Mouse (Mus musculus): Measurements from ENCODE around the gene Dock9. TPM values are rescaled to one million over a fixed set of nuclear protein-coding genes. Genes with fewer than 3 reads are reported as not detected.

Dock9 gene
- total and polyA plus RNA-seq, 3 experiments, result 19.8 to 25.7 (median 24.0) TPM

DNA sequence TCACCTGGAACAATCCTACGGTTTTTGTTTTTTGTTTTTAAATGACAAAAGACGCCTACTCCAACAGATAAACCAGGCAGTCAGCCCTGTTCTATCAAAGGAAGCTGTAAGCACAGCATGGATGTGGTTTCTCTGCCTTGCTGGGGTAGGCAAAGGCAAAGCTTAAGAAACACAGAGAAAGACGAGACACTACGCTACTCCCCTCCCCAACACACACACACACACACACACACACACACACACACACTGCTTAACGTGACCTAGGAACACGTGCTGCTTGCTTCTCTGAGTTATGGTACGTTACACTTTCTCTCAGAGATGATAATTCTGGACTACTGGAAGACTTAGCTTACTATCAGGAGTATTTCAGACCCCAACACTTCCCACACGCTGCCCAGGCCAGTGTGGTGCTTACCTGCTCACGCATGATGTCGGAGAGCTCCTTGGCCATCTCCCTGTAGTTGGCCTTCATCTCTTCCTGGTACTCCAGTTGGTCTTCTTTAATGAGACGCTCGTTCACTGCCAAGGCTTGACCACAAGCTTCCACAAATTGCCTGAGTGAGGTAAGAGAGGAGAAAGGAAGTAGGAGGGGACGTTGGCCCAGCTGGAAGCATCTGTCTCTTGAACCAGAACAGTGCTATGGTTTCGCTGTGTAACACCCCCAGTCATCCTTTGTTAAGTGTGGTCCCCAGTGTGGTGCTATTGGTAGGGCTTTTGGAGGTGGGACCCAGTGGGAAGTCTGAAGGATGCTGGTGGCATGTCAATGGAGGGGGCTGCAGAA lies 251.9 kb downstream of the Dock9 start:
- Histone ChIP-seq H3K36me3 (ENCODE audit: control insufficient read depth, insufficient read depth, low read length) (no peaks in the 10 kb centered on the region), H3K27me3 (ENCODE audit: control insufficient read depth, insufficient read depth, low read length) (no peaks in the 10 kb centered on the region), H3K4me1 (ENCODE audit: control insufficient read depth, insufficient read depth, low read length) (no peaks in the 10 kb centered on the region), H3K27ac (no peak overlapping the region), H3K79me2 (replicated peaks; ENCODE audit: control insufficient read depth, insufficient read depth, low read length) (no peaks in the 10 kb centered on the region), H3K4me3 (no peak overlapping the region), H3K9ac (ENCODE audit: low read depth, low read length) (no peak overlapping the region)
- no peak for TF ChIP-seq POLR2A (IDR thresholded peaks at IDR 0.05; ENCODE audit: insufficient read depth, low read depth, low read length)
- TF ChIP-seq CTCF (IDR thresholded peaks at IDR 0.05), result no peak
- TF ChIP-seq EP300 (IDR thresholded peaks at IDR 0.05; ENCODE audit: insufficient read depth, low read depth, low read length), result no peak
- DNase-seq, result no peak
- WGBS, result 84% methylated on average over 14 of the region's 14 CpGs
- intact Hi-C loops (cut with DNase I), result no loop called here

DNA sequence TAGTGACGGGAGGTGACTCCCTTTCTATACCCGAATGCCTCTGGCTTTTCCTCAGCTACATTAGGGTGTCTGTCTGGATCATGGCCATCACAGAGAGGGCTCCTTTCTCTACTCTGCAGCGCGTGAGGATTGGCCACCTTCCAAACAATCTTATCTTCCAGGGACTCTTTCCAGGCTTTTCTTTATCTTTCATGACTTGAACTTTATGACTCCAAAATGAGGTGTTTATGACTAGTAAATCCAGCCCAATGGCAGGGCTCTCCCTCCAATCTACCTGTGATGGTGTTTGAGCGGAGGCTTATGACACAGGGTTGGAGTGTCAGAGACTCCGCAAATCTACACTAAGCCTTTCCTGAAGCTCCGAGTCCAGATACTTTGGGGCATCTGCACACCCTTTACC lies 256.4 kb downstream of the Dock9 start:
- intact Hi-C loops (cut with DNase I), result no loop called here
- Histone ChIP-seq H3K4me3 (no peak overlapping the region), H3K79me2 (replicated peaks; ENCODE audit: control insufficient read depth, insufficient read depth, low read length) (no peaks in the 10 kb centered on the region), H3K36me3 (ENCODE audit: control insufficient read depth, insufficient read depth, low read length) (no peaks in the 10 kb centered on the region), H3K27me3 (ENCODE audit: control insufficient read depth, insufficient read depth, low read length) (no peaks in the 10 kb centered on the region), H3K4me1 (ENCODE audit: control insufficient read depth, insufficient read depth, low read length) (no peaks in the 10 kb centered on the region), H3K27ac (no peak overlapping the region), H3K9ac (ENCODE audit: low read depth, low read length) (no peak overlapping the region)
- no peak for TF ChIP-seq EP300 (IDR thresholded peaks at IDR 0.05; ENCODE audit: insufficient read depth, low read depth, low read length)
- TF ChIP-seq CTCF (IDR thresholded peaks at IDR 0.05), result no peak
- TF ChIP-seq POLR2A (IDR thresholded peaks at IDR 0.05; ENCODE audit: insufficient read depth, low read depth, low read length), result no peak
- DNase-seq, result no peak
- 58% methylated on average over 7 of the region's 7 CpGs for WGBS

DNA sequence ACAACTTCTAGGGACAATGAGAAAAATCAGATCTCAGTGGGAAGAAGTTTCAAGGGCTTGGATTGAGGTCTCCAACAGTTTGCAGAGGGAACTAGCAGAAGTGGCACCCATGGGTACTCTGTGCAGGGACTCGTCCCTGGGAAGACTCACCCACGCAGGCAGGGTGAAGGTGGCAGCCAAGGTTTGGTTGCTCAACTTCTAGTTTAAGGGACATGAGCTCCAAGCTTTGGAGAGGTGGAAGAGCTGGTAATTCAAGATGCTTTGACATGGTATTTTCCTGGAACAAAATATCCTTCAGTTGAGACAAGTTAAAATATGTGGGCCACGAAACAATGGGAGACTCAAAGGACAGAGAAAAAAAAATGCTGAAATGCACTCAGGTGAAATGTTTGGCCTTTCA lies 263.1 kb downstream of the Dock9 start:
- Histone ChIP-seq H3K79me2 (replicated peaks; ENCODE audit: control insufficient read depth, insufficient read depth, low read length) (no peaks in the 10 kb centered on the region), H3K4me3 (no peak overlapping the region), H3K9ac (ENCODE audit: low read depth, low read length) (no peak overlapping the region), H3K27me3 (ENCODE audit: control insufficient read depth, insufficient read depth, low read length) (no peaks in the 10 kb centered on the region), H3K27ac (no peak overlapping the region), H3K36me3 (ENCODE audit: control insufficient read depth, insufficient read depth, low read length) (no peaks in the 10 kb centered on the region), H3K4me1 (ENCODE audit: control insufficient read depth, insufficient read depth, low read length) (no peaks in the 10 kb centered on the region)
- intact Hi-C loops (cut with DNase I), result no loop called here
- 85% methylated on average over 3 of the region's 3 CpGs for WGBS
- no peak for TF ChIP-seq CTCF (IDR thresholded peaks at IDR 0.05)
- no peak for TF ChIP-seq EP300 (IDR thresholded peaks at IDR 0.05; ENCODE audit: insufficient read depth, low read depth, low read length)
- no peak for TF ChIP-seq POLR2A (IDR thresholded peaks at IDR 0.05; ENCODE audit: insufficient read depth, low read depth, low read length)
- no peak for DNase-seq

- H3K27me3 ChIP-seq (ENCODE audit: control insufficient read depth, insufficient read depth, low read length), result no peaks in the 10 kb centered on the region
- TF ChIP-seq POLR2A (IDR thresholded peaks at IDR 0.05; ENCODE audit: insufficient read depth, low read depth, low read length) (no peak), EP300 (IDR thresholded peaks at IDR 0.05; ENCODE audit: insufficient read depth, low read depth, low read length) (no peak), CTCF (IDR thresholded peaks at IDR 0.05) (no peak)
- DNase-seq, result no peak
- intact Hi-C loops (cut with DNase I), result no loop called here
- WGBS, result 79% methylated on average over 9 of the region's 9 CpGs
- no peaks in the 10 kb centered on the region for H3K4me1 ChIP-seq (ENCODE audit: control insufficient read depth, insufficient read depth, low read length)
- H3K4me3 ChIP-seq, result no peak overlapping the region
- H3K79me2 ChIP-seq (replicated peaks; ENCODE audit: control insufficient read depth, insufficient read depth, low read length), result no peaks in the 10 kb centered on the region
- no peaks in the 10 kb centered on the region for H3K36me3 ChIP-seq (ENCODE audit: control insufficient read depth, insufficient read depth, low read length)
- H3K9ac ChIP-seq (ENCODE audit: low read depth, low read length), result no peak overlapping the region
- H3K27ac ChIP-seq, result no peak overlapping the region
Observed at GRCm38 (mm10) chr14:121530853-121531252, 266.8 kb downstream of the Dock9 start.

DNA sequence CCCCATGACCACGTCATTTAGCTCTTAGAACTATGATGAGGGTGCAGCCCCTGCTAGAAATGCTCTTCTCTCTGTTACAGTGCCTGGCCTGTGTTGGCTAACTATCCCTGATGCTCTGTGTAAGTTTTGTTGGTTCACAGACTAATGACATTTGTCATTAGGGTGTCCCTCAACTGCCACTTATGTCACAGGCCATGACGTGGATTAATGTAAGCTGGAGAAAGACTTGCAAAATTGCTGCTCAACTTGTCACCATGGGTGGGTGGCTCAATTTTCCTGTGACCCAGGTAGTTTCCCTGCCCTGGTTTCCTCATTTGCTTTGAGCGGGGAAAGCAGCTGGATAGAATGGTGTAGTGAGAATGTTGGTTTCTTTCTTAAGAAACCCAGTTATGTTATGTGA lies 269.8 kb downstream of the Dock9 start:
- no peak for TF ChIP-seq EP300 (IDR thresholded peaks at IDR 0.05; ENCODE audit: insufficient read depth, low read depth, low read length)
- no peak for TF ChIP-seq POLR2A (IDR thresholded peaks at IDR 0.05; ENCODE audit: insufficient read depth, low read depth, low read length)
- TF ChIP-seq CTCF (IDR thresholded peaks at IDR 0.05), result no peak
- no peak for DNase-seq
- Histone ChIP-seq H3K27me3 (ENCODE audit: control insufficient read depth, insufficient read depth, low read length) (no peaks in the 10 kb centered on the region), H3K9ac (ENCODE audit: low read depth, low read length) (no peak overlapping the region), H3K4me3 (no peak overlapping the region), H3K36me3 (ENCODE audit: control insufficient read depth, insufficient read depth, low read length) (no peaks in the 10 kb centered on the region), H3K79me2 (replicated peaks; ENCODE audit: control insufficient read depth, insufficient read depth, low read length) (no peaks in the 10 kb centered on the region), H3K27ac (no peak overlapping the region), H3K4me1 (ENCODE audit: control insufficient read depth, insufficient read depth, low read length) (no peaks in the 10 kb centered on the region)
- intact Hi-C loops (cut with DNase I), result no loop called here
- WGBS, result 87% methylated on average over 3 of the region's 3 CpGs

GRCm38 (mm10) chr14:121527201-121527600 lies 270.4 kb downstream of the Dock9 start:
- H3K27me3 ChIP-seq (ENCODE audit: control insufficient read depth, insufficient read depth, low read length), result no peaks in the 10 kb centered on the region
- TF ChIP-seq CTCF (IDR thresholded peaks at IDR 0.05), result no peak
- TF ChIP-seq POLR2A (IDR thresholded peaks at IDR 0.05; ENCODE audit: insufficient read depth, low read depth, low read length), result no peak
- TF ChIP-seq EP300 (IDR thresholded peaks at IDR 0.05; ENCODE audit: insufficient read depth, low read depth, low read length), result no peak
- H3K9ac ChIP-seq (ENCODE audit: low read depth, low read length), result no peak overlapping the region
- H3K79me2 ChIP-seq (replicated peaks; ENCODE audit: control insufficient read depth, insufficient read depth, low read length), result no peaks in the 10 kb centered on the region
- H3K36me3 ChIP-seq (ENCODE audit: control insufficient read depth, insufficient read depth, low read length), result no peaks in the 10 kb centered on the region
- DNase-seq, result no peak
- WGBS, result 42% methylated on average over 1 of the region's 1 CpGs
- intact Hi-C loops (cut with DNase I), result no loop called here
- no peak overlapping the region for H3K4me3 ChIP-seq
- H3K4me1 ChIP-seq (ENCODE audit: control insufficient read depth, insufficient read depth, low read length), result no peaks in the 10 kb centered on the region
- no peak overlapping the region for H3K27ac ChIP-seq
